Comparison of ENCODE assay signal across 12 mouse cellular contexts in the genomic region with DNA sequence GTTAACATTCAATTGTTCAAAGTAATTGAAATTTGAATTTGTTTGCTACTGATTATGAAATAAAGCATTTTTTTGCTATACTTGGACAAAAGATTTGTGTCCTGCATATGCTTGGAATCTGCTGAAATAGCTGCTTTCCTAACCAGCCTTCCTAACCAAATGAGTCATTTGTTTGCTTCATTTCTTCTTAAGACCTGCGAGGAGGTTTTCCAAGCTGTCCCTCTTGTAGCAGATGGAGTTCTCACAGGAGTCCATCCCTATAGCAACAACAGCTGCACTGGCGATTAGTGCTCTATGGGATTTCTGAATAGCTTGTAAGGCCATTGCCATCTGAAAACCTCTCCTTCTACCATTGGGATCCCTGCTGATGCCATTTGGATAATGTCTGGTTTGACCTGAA.
A peak's percentile ranks its signal among the peaks of the same experiment; 100 is the strongest.
DNase-seq lines count a peak whose midpoint lies in the region; ATAC-seq lines count a peak whose summit lies in the region.
"Had no signal": no experiment of that assay in that cellular context is flagged by ENCODE, and none has a peak within 500 bp of the region (broad histone marks: within the 10 kb centered on the region; RNA-seq: fewer than 3 reads in every experiment).

No protein-coding gene starts in this region.

- ATAC-seq in embryonic facial prominence, embryonic 14.5 days (ENCODE audit: low read depth): no peak
- ATAC-seq: intestine, embryonic 15.5 days had no signal

- H3K9me3 ChIP-seq in embryonic facial prominence, embryonic 14.5 days (ENCODE audit: control insufficient read depth, low read length): no peaks in the 10 kb centered on the region
- no peaks in the 10 kb centered on the region for H3K9me3 ChIP-seq in embryonic facial prominence, embryonic 10.5 days
- H3K9me3 ChIP-seq: intestine, embryonic 15.5 days had no signal

- intact Hi-C loops in left cerebral cortex, postnatal 25 days (cut with DNase I): loop anchor here (5.0 kb wide), 1 partner anchor 330 kb away; no protein-coding TSS in a partner anchor

- H3K4me2 ChIP-seq in embryonic facial prominence, embryonic 14.5 days (ENCODE audit: low read depth, low read length): no peak overlapping the region
- H3K4me2 ChIP-seq: intestine, embryonic 15.5 days; liver, embryonic 11.5 days had no signal

- no peaks in the 10 kb centered on the region for H3K27me3 ChIP-seq in embryonic facial prominence, embryonic 14.5 days (replicated peaks; ENCODE audit: control insufficient read depth, insufficient read depth, low read length)
- no peaks in the 10 kb centered on the region for H3K27me3 ChIP-seq in embryonic facial prominence, embryonic 10.5 days (replicated peaks; ENCODE audit: low read depth, poor library complexity, severe bottlenecking)
- H3K27me3 ChIP-seq: intestine, embryonic 15.5 days had no signal

- WGBS in embryonic facial prominence, embryonic 14.5 days: 60% methylated on average over 2 of the region's 2 CpGs
- 73% methylated on average over 2 of the region's 2 CpGs for WGBS in embryonic facial prominence, embryonic 10.5 days

- H3K36me3 ChIP-seq in embryonic facial prominence, embryonic 14.5 days (ENCODE audit: control insufficient read depth, insufficient read depth, low read length): no peaks in the 10 kb centered on the region
- H3K36me3 ChIP-seq in embryonic facial prominence, embryonic 10.5 days (replicated peaks): no peaks in the 10 kb centered on the region
- H3K36me3 ChIP-seq: intestine, embryonic 15.5 days had no signal

- no peak overlapping the region for H3K9ac ChIP-seq in embryonic facial prominence, embryonic 14.5 days (ENCODE audit: low read depth, low read length)
- H3K9ac ChIP-seq: intestine, embryonic 15.5 days had no signal

- H3K4me3 ChIP-seq in embryonic facial prominence, embryonic 14.5 days (ENCODE audit: low read depth, low read length): no peak overlapping the region
- no peak overlapping the region for H3K4me3 ChIP-seq in embryonic facial prominence, embryonic 10.5 days
- H3K4me3 ChIP-seq: intestine, embryonic 15.5 days had no signal

- peak; percentile 65 for DNase-seq in embryonic facial prominence, embryonic 14.5 days (ENCODE audit: low spot score)
- DNase-seq in embryonic facial prominence, embryonic 10.5 days (ENCODE audit: low spot score): no peak
- DNase-seq in layer of hippocampus, adult 8-10 months (ENCODE audit: low spot score in 2 of 2): peak; percentile 8 to 22
- no peak for DNase-seq in layer of hippocampus, postnatal 14 days (ENCODE audit: low spot score in 2 of 2)
- peak; percentile 27 for DNase-seq in cerebellum, adult 11-12 months
- peak; percentile 26 to 64 for DNase-seq in left cerebral cortex, postnatal 25 days (ENCODE audit: low spot score in 2 of 2)
- no peak for DNase-seq in urinary bladder, postnatal 36 days (ENCODE audit: low spot score in 2 of 2)
- no peak for DNase-seq in urinary bladder, postnatal 10 days (ENCODE audit: low spot score)
- DNase-seq: embryo, embryonic 11 days; kidney, postnatal 25 days had no signal

- peaks cover 18% of the 10 kb centered on the region; the same call in 1 of the 2 replicates for H3K4me1 ChIP-seq in embryonic facial prominence, embryonic 14.5 days (ENCODE audit: control insufficient read depth, insufficient read depth, low read length)
- peaks cover 9% of the 10 kb centered on the region for H3K4me1 ChIP-seq in embryonic facial prominence, embryonic 10.5 days
- H3K4me1 ChIP-seq: intestine, embryonic 15.5 days had no signal

- H3K27ac ChIP-seq in embryonic facial prominence, embryonic 14.5 days (replicated peaks; ENCODE audit: low read depth, low read length): no peak overlapping the region
- no peak overlapping the region for H3K27ac ChIP-seq in embryonic facial prominence, embryonic 10.5 days (replicated peaks)
- H3K27ac ChIP-seq: intestine, embryonic 15.5 days had no signal

Comparison
In these comparisons a context has a peak if more than half of its experiments do, and no peak if none do; other contexts are left out.
1. DNase-seq: peak in embryonic facial prominence, embryonic 14.5 days (single experiment), layer of hippocampus, adult 8-10 months (2 of 2), cerebellum, adult 11-12 months (single experiment) and left cerebral cortex, postnatal 25 days (2 of 2); none in embryonic facial prominence, embryonic 10.5 days (single experiment), layer of hippocampus, postnatal 14 days (0 of 2), urinary bladder, postnatal 36 days (0 of 2) and urinary bladder, postnatal 10 days (single experiment).